In the genomic region with DNA sequence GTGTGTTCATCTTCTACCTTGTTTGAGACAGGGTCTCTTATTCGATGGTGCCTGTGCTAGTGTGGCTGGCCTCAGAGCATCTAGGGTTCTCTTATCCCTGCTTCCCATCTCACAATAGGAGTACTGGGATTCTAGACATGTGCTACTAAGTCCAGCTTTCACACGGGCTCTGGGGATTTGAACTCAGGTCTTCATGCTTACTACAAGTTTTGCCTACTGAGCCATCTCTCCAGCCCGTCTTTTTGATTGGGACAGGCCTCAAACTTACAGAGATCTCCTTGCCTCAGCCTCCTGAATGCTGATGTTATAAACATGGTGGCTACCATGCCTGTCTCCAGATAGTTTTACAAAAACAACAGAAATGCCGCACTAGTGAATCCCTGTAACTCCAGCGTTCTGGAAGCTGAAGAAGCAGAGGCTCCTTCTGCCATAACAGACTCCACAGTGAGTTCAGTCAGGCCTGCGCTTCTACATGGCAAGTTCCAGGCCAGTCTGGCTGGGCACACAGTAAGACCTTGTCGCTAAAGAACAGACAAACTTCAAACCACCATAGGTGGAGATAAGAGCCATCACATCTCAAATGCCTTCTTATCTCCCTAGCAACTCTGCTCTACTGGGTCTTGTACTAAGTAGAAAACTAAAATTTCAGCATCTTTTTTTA, we compare ENCODE assay signal across 19 mouse cellular contexts. TPM values are rescaled to one million over a fixed set of nuclear protein-coding genes. Genes with fewer than 3 reads are reported as not detected.
DNase-seq lines count a peak whose midpoint lies in the region; ATAC-seq lines count a peak whose summit lies in the region.
"Had no signal": no experiment of that assay in that cellular context is flagged by ENCODE, and none has a peak within 500 bp of the region (broad histone marks: within the 10 kb centered on the region; RNA-seq: fewer than 3 reads in every experiment).

No protein-coding gene starts in this region.

- H3K36me3 ChIP-seq in liver, embryonic 13.5 days = peaks cover 38% of the 10 kb centered on the region
- H3K36me3 ChIP-seq: embryonic facial prominence, embryonic 12.5 days; limb, embryonic 13.5 days; neural tube, embryonic 12.5 days had no signal

- peak overlapping the region; percentile 87 for H3K4me2 ChIP-seq in liver, embryonic 13.5 days
- H3K4me2 ChIP-seq: embryonic facial prominence, embryonic 12.5 days; limb, embryonic 13.5 days; neural tube, embryonic 12.5 days had no signal

- H3K27ac ChIP-seq in liver, embryonic 13.5 days = peak overlapping the region; percentile 99
- H3K27ac ChIP-seq: embryonic facial prominence, embryonic 12.5 days; hindbrain, postnatal 0 days; limb, embryonic 13.5 days; neural tube, embryonic 12.5 days had no signal

- H3K27me3 ChIP-seq in liver, embryonic 13.5 days = no peaks in the 10 kb centered on the region

- peak overlapping the region; percentile 97 for H3K4me3 ChIP-seq in liver, embryonic 13.5 days (replicated peaks)
- H3K4me3 ChIP-seq: embryonic facial prominence, embryonic 12.5 days; limb, embryonic 13.5 days; megakaryocyte, embryonic 14.5 days; neural tube, embryonic 12.5 days had no signal

- WGBS in liver, embryonic 13.5 days (ENCODE audit: insufficient replicate concordance) = 32% methylated on average over 7 of the region's 7 CpGs

- peak; percentile 53 for ATAC-seq in liver, embryonic 13.5 days (ENCODE audit: low read depth)
- ATAC-seq: hindbrain, postnatal 0 days; lung, postnatal 0 days had no signal

- peak overlapping the region; percentile 100 for H3K9ac ChIP-seq in liver, embryonic 13.5 days
- H3K9ac ChIP-seq: embryonic facial prominence, embryonic 12.5 days; limb, embryonic 13.5 days; neural tube, embryonic 12.5 days had no signal

- H3K9me3 ChIP-seq in liver, embryonic 13.5 days (replicated peaks) = no peaks in the 10 kb centered on the region
- H3K9me3 ChIP-seq: embryonic facial prominence, embryonic 12.5 days; limb, embryonic 13.5 days; megakaryocyte, embryonic 14.5 days; neural tube, embryonic 12.5 days had no signal

- peak; percentile 52 for DNase-seq in spleen, adult 12 weeks (ENCODE audit: low spot score)
- DNase-seq in spleen, adult 18-20 months = no peak
- DNase-seq in c-Kit-positive CD71-positive TER-119-positive erythroid progenitor cells, embryonic 14.5 days (ENCODE audit: low spot score) = peak; percentile 79
- peak; percentile 71 for DNase-seq in liver, embryonic 13.5 days
- DNase-seq in testis, postnatal 14 days (ENCODE audit: low spot score) = no peak
- no peak for DNase-seq in gastrocnemius, adult 8-10 months (ENCODE audit: low spot score in 2 of 2)
- no peak for DNase-seq in left cerebral cortex, adult 8-10 months (ENCODE audit: low spot score in 2 of 2)
- DNase-seq: adrenal gland, postnatal 14 days; cerebellum, postnatal 25 days; heart, postnatal 36 days; kidney, adult 9 months; right cerebral cortex, postnatal 25 days; thymus, postnatal 36 days had no signal

- H3K4me1 ChIP-seq in liver, embryonic 13.5 days (replicated peaks) = peaks cover 83% of the 10 kb centered on the region

RNA-seq across cellular contexts. Expression of gene Tspan33, which starts 5.2 kb away (rescaled TPM):
- polyA plus RNA-seq in liver, embryonic 13.5 days (2015; fragmentation: Nextera tagmentation; extraction: Ambion mirVana) = 150 and 164 TPM in 2 replicates
- total RNA-seq in gastrocnemius, adult 8-10 months (2022) = 1 to 10 TPM; 1.7 to 2.7 (median 2.5) TPM
- total RNA-seq in left cerebral cortex, adult 8-10 months (2022) = 10 to 100 TPM; 19.8 to 26.5 (median 21.7) TPM

RNA-seq across cellular contexts. Expression of gene Smo, which starts 36.1 kb away (rescaled TPM):
- polyA plus RNA-seq in liver, embryonic 13.5 days (2015; fragmentation: Nextera tagmentation; extraction: Ambion mirVana) = 3.4 and 4.3 TPM in 2 replicates
- 1 to 10 TPM; 1.7 to 3.1 (median 2.4) TPM for total RNA-seq in gastrocnemius, adult 8-10 months (2022)
- 10 to 100 TPM; 10.5 to 11.9 (median 11.0) TPM for total RNA-seq in left cerebral cortex, adult 8-10 months (2022)

Comparison
In these comparisons a context has a peak if more than half of its experiments do, and no peak if none do; other contexts are left out.
1. DNase-seq: peak in spleen, adult 12 weeks (single experiment), c-Kit-positive CD71-positive TER-119-positive erythroid progenitor cells, embryonic 14.5 days (single experiment) and liver, embryonic 13.5 days (single experiment); none in spleen, adult 18-20 months (0 of 2), testis, postnatal 14 days (single experiment), gastrocnemius, adult 8-10 months (0 of 2) and left cerebral cortex, adult 8-10 months (0 of 2).
2. RNA of gene Tspan33, which starts 5.2 kb away (total RNA-seq): 19.8 to 26.5 TPM in left cerebral cortex, adult 8-10 months; 1.7 to 2.7 TPM in gastrocnemius, adult 8-10 months; every median in the first group is over 4 times any median in the second.